Mouse (Mus musculus): ENCODE results near the gene Ccr4.

- no peak for TF ChIP-seq POLR2A (IDR thresholded peaks at IDR 0.05; ENCODE audit: insufficient read depth, low read length)
- TF ChIP-seq CTCF (IDR thresholded peaks at IDR 0.05; ENCODE audit: low read depth, low read length), result no peak
- TF ChIP-seq EP300 (IDR thresholded peaks at IDR 0.05; ENCODE audit: insufficient read depth, low read depth, low read length), result no peak
Observed at GRCm38 (mm10) chr9:114465442-114465841, 39.3 kb downstream of the Ccr4 start.
